In genomic region chr3:82692131-82692530, GRCm38 (mm10) we compare ENCODE assay signal across 22 mouse cellular contexts.
DNase-seq lines count a peak whose midpoint lies in the region; ATAC-seq and TF ChIP-seq lines count a peak whose summit lies in the region.
"Had no signal": no experiment of that assay in that cellular context is flagged by ENCODE, and none has a peak within 500 bp of the region (broad histone marks: within the 10 kb centered on the region; RNA-seq: fewer than 3 reads in every experiment).

No protein-coding gene starts in this region.

- TF ChIP-seq CTCF in forebrain, postnatal 0 days (IDR thresholded peaks at IDR 0.05; ENCODE audit: low read depth), result peak; percentile 21; the same call in 1 of the 2 replicates
- peak; percentile 27; the same call in 1 of the 2 replicates for TF ChIP-seq CTCF in liver, embryonic 14.5 days (IDR thresholded peaks at IDR 0.05; ENCODE audit: low read depth)
- TF ChIP-seq CTCF in ES-Bruce4 (IDR thresholded peaks at IDR 0.05; ENCODE audit: low read depth, low read length), result peak; percentile 4

- no peaks in the 10 kb centered on the region for H3K4me1 ChIP-seq in forebrain, postnatal 0 days (ENCODE audit: insufficient read depth)
- no peaks in the 10 kb centered on the region for H3K4me1 ChIP-seq in forebrain, embryonic 13.5 days
- H3K4me1 ChIP-seq in liver, embryonic 14.5 days (replicated peaks; ENCODE audit: control insufficient read depth in 2 of 2, insufficient read depth in 2 of 2, low read length in 1 of 2), result no peaks in the 10 kb centered on the region
- H3K4me1 ChIP-seq in liver, embryonic 11.5 days (replicated peaks; ENCODE audit: control insufficient read depth, insufficient read depth, low read length), result no peaks in the 10 kb centered on the region
- no peaks in the 10 kb centered on the region for H3K4me1 ChIP-seq in ES-Bruce4 (ENCODE audit: control insufficient read depth, insufficient read depth, low read length)
- H3K4me1 ChIP-seq: embryonic facial prominence, embryonic 13.5 days; intestine, embryonic 15.5 days; midbrain, embryonic 12.5 days; neural tube, embryonic 15.5 days had no signal

- 89% methylated on average over 2 of the region's 2 CpGs for WGBS in forebrain, postnatal 0 days
- 94% methylated on average over 2 of the region's 2 CpGs for WGBS in forebrain, embryonic 13.5 days
- 60% methylated on average over 2 of the region's 2 CpGs for WGBS in liver, embryonic 14.5 days (ENCODE audit: insufficient replicate concordance)
- WGBS in liver, embryonic 11.5 days, result 78% methylated on average over 2 of the region's 2 CpGs

- TF ChIP-seq POLR2A in ES-Bruce4 (IDR thresholded peaks at IDR 0.05; ENCODE audit: insufficient read depth, low read length), result no peak

- ATAC-seq in forebrain, postnatal 0 days, result no peak
- ATAC-seq in forebrain, embryonic 13.5 days, result no peak
- no peak for ATAC-seq in liver, embryonic 14.5 days (ENCODE audit: insufficient read depth)
- no peak for ATAC-seq in liver, embryonic 11.5 days (replicated peaks; ENCODE audit: low FRiP score)
- ATAC-seq in activated CD4-positive, CD25-positive, alpha-beta regulatory T cell, adult 4 months, result no peak
- ATAC-seq: intestine, embryonic 15.5 days; liver, postnatal 0 days had no signal

- DNase-seq in forebrain, postnatal 0 days, result no peak
- no peak for DNase-seq in liver, embryonic 14.5 days (ENCODE audit: low read depth in 3 of 3, low spot score in 3 of 3)
- no peak for DNase-seq in liver, embryonic 11.5 days (ENCODE audit: low spot score)
- DNase-seq in ZHBTc4 (ENCODE audit: low read depth, low spot score), result peak; percentile 60
- DNase-seq in frontal cortex, postnatal 10 days (ENCODE audit: low spot score in 2 of 2), result no peak
- DNase-seq: B cell, adult 2 months; cerebellum, adult 9-11 months; gastrocnemius, postnatal 25 days; heart, postnatal 10 days; kidney, postnatal 25 days; liver, postnatal 0 days; thymus, adult 2 months had no signal

- no peak overlapping the region for H3K27ac ChIP-seq in forebrain, postnatal 0 days (ENCODE audit: low read depth, low read length)
- H3K27ac ChIP-seq in forebrain, embryonic 13.5 days, result no peak overlapping the region
- no peak overlapping the region for H3K27ac ChIP-seq in liver, embryonic 14.5 days
- H3K27ac ChIP-seq in liver, embryonic 11.5 days (ENCODE audit: low read depth, low read length), result no peak overlapping the region
- no peak overlapping the region for H3K27ac ChIP-seq in ES-Bruce4 (ENCODE audit: insufficient read depth, low read length)
- H3K27ac ChIP-seq: embryonic facial prominence, embryonic 13.5 days; hindbrain, embryonic 14.5 days; intestine, embryonic 15.5 days; macrophage; midbrain, embryonic 12.5 days; neural tube, embryonic 15.5 days had no signal

- TF ChIP-seq EP300 in liver, embryonic 14.5 days (IDR thresholded peaks at IDR 0.05; ENCODE audit: low read depth), result no peak
- no peak for TF ChIP-seq EP300 in ES-Bruce4 (IDR thresholded peaks at IDR 0.05; ENCODE audit: insufficient read depth, low read depth, low read length)

- H3K9me3 ChIP-seq in forebrain, postnatal 0 days (ENCODE audit: low read length), result no peaks in the 10 kb centered on the region
- no peaks in the 10 kb centered on the region for H3K9me3 ChIP-seq in forebrain, embryonic 13.5 days (replicated peaks)
- H3K9me3 ChIP-seq in liver, embryonic 14.5 days (ENCODE audit: control insufficient read depth, low read length), result no peaks in the 10 kb centered on the region
- no peaks in the 10 kb centered on the region for H3K9me3 ChIP-seq in liver, embryonic 11.5 days (ENCODE audit: control insufficient read depth, low read length)
- no peaks in the 10 kb centered on the region for H3K9me3 ChIP-seq in ES-Bruce4 (replicated peaks; ENCODE audit: control insufficient read depth, insufficient read depth, low read length, poor library complexity, severe bottlenecking)
- H3K9me3 ChIP-seq: embryonic facial prominence, embryonic 13.5 days; intestine, embryonic 15.5 days; midbrain, embryonic 12.5 days; neural tube, embryonic 15.5 days had no signal

- no peak overlapping the region for H3K4me2 ChIP-seq in forebrain, postnatal 0 days (ENCODE audit: low read depth)
- no peak overlapping the region for H3K4me2 ChIP-seq in forebrain, embryonic 13.5 days
- no peak overlapping the region for H3K4me2 ChIP-seq in liver, embryonic 14.5 days (ENCODE audit: low read depth)
- no peak overlapping the region for H3K4me2 ChIP-seq in liver, embryonic 11.5 days
- H3K4me2 ChIP-seq: embryonic facial prominence, embryonic 13.5 days; hindbrain, embryonic 14.5 days; intestine, embryonic 15.5 days; midbrain, embryonic 12.5 days; neural tube, embryonic 15.5 days had no signal

- H3K36me3 ChIP-seq in forebrain, postnatal 0 days (ENCODE audit: insufficient read depth), result no peaks in the 10 kb centered on the region
- no peaks in the 10 kb centered on the region for H3K36me3 ChIP-seq in forebrain, embryonic 13.5 days (ENCODE audit: poor library complexity, severe bottlenecking)
- H3K36me3 ChIP-seq in liver, embryonic 14.5 days (replicated peaks; ENCODE audit: control insufficient read depth, insufficient read depth, low read depth), result no peaks in the 10 kb centered on the region
- no peaks in the 10 kb centered on the region for H3K36me3 ChIP-seq in liver, embryonic 11.5 days (ENCODE audit: control insufficient read depth, insufficient read depth, low read length)
- H3K36me3 ChIP-seq in ES-Bruce4 (ENCODE audit: control insufficient read depth, insufficient read depth, low read length, poor library complexity, severe bottlenecking), result no peaks in the 10 kb centered on the region
- H3K36me3 ChIP-seq: embryonic facial prominence, embryonic 13.5 days; intestine, embryonic 15.5 days; midbrain, embryonic 12.5 days; neural tube, embryonic 15.5 days had no signal

- no peak overlapping the region for H3K9ac ChIP-seq in forebrain, postnatal 0 days
- H3K9ac ChIP-seq in forebrain, embryonic 13.5 days, result no peak overlapping the region
- H3K9ac ChIP-seq in liver, embryonic 14.5 days (replicated peaks), result no peak overlapping the region
- H3K9ac ChIP-seq in liver, embryonic 11.5 days (ENCODE audit: low read depth, low read length), result no peak overlapping the region
- H3K9ac ChIP-seq in ES-Bruce4 (ENCODE audit: low read depth, poor library complexity, severe bottlenecking), result no peak overlapping the region
- H3K9ac ChIP-seq: embryonic facial prominence, embryonic 13.5 days; hindbrain, embryonic 14.5 days; intestine, embryonic 15.5 days; liver, postnatal 0 days; midbrain, embryonic 12.5 days; neural tube, embryonic 15.5 days had no signal

- H3K27me3 ChIP-seq in forebrain, postnatal 0 days (ENCODE audit: insufficient read depth, low read length), result no peaks in the 10 kb centered on the region
- no peaks in the 10 kb centered on the region for H3K27me3 ChIP-seq in forebrain, embryonic 13.5 days
- H3K27me3 ChIP-seq in liver, embryonic 14.5 days (ENCODE audit: control insufficient read depth, insufficient read depth, low read length), result no peaks in the 10 kb centered on the region
- no peaks in the 10 kb centered on the region for H3K27me3 ChIP-seq in liver, embryonic 11.5 days (replicated peaks; ENCODE audit: control insufficient read depth, insufficient read depth, low read length)
- H3K27me3 ChIP-seq in ES-Bruce4 (ENCODE audit: control insufficient read depth, insufficient read depth, low read length, poor library complexity, severe bottlenecking), result no peaks in the 10 kb centered on the region
- H3K27me3 ChIP-seq: embryonic facial prominence, embryonic 13.5 days; intestine, embryonic 15.5 days; midbrain, embryonic 12.5 days; neural tube, embryonic 15.5 days had no signal

- H3K4me3 ChIP-seq in forebrain, postnatal 0 days (ENCODE audit: low read depth, low read length), result no peak overlapping the region
- no peak overlapping the region for H3K4me3 ChIP-seq in forebrain, embryonic 13.5 days
- H3K4me3 ChIP-seq in liver, embryonic 14.5 days (ENCODE audit: insufficient read depth in 1 of 2, low read depth in 2 of 2, low read length in 2 of 2), result no peak overlapping the region
- H3K4me3 ChIP-seq in liver, embryonic 11.5 days (ENCODE audit: low read depth, low read length), result no peak overlapping the region
- no peak overlapping the region for H3K4me3 ChIP-seq in ES-Bruce4 (ENCODE audit: low read depth, low read length)
- H3K4me3 ChIP-seq: embryonic facial prominence, embryonic 13.5 days; intestine, embryonic 15.5 days; midbrain, embryonic 12.5 days; myocyte; neural tube, embryonic 15.5 days had no signal
